Mouse (Mus musculus): ENCODE data around the gene Olfr70. TPM values are rescaled to one million over a fixed set of nuclear protein-coding genes. Genes with fewer than 3 reads are reported as not detected.

Gene Olfr70
- total RNA-seq, 2 experiments from 2014 or later, result not detected

DNA sequence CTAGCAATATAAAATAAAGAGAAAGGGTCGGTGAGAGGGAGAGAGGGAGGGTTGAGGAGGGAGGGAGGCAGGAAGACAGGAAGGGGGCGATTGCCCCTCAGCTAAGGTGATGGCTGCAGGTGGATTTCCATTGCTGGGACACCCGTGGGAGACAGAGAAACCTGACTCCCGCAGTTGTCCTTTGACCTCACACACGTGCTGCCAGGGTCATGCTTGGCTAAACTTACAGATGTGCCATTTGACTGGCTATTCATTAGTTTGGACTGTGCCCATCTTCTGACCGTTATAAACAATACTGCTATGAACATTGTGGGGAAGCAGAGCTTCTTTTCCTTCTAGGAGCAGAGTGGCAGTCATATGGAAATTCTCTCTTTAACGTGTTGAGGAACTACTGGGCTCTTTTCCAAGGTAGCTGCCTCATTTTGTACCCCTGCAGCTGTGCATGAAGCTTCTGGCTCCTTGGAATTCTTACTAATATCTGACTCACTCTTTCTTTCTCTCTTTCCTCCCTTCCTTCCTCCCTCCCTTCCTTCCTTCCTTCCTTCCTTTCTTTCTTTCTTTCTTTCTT, 13.1 kb upstream of the Olfr70 start:
- ATAC-seq (replicated peaks; ENCODE audit: low FRiP score, poor library complexity, severe bottlenecking), result no peak

- ATAC-seq (replicated peaks; ENCODE audit: low FRiP score, poor library complexity, severe bottlenecking), result no peak
Observed at GRCm38 (mm10) chr4:43711821-43712220, 11.2 kb upstream of the Olfr70 start.

DNA sequence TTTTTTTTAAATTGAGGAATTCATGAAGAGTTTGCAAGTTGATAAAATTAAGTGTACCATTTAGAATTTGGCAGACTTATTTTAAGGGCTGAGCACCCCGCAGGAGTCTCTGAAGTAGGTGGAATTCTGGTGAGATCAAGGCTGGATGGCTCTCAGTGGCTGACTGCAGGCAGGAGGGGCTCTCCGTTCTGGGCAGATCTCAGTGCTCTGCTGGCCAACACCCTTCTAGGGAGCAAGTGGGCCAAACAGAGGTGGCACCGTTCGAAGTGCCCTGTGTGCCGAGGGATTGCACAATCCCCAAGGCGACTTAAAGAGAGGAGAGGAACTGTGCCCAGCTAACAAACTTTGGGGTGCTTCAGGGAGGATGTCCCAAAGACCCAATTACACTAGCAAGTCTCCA, 9.3 kb upstream of the Olfr70 start, which contains the start of gene Olfr71:
Gene Olfr71, minus strand, starts transcription at position 387 of the 400 bp plus-strand sequence.
- ATAC-seq (replicated peaks; ENCODE audit: low FRiP score, poor library complexity, severe bottlenecking), result no peak

DNA sequence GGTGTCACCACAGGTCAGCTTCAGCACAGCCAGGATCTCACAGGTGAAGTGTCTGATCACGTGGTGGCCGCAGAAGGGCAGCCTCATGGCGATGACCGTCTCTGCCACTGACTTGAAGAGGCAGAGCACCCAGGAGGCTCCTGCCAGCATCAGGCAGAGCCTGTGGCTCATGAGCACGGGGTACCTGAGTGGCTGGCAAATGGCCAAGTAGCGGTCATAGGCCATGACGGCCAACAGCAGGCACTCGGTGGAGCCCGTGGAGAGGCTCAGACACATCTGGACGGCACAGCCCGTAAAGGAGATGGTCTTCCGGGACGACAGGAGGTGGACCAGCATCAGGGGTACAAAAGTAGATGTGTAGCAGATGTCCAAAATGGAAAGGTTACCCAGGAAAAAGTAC, 5.4 kb upstream of the Olfr70 start:
- ATAC-seq (replicated peaks; ENCODE audit: low FRiP score, poor library complexity, severe bottlenecking), result no peak

- ATAC-seq (replicated peaks; ENCODE audit: low FRiP score, poor library complexity, severe bottlenecking), result no peak
Observed at GRCm38 (mm10) chr4:43703851-43704250, 3.2 kb upstream of the Olfr70 start.

DNA sequence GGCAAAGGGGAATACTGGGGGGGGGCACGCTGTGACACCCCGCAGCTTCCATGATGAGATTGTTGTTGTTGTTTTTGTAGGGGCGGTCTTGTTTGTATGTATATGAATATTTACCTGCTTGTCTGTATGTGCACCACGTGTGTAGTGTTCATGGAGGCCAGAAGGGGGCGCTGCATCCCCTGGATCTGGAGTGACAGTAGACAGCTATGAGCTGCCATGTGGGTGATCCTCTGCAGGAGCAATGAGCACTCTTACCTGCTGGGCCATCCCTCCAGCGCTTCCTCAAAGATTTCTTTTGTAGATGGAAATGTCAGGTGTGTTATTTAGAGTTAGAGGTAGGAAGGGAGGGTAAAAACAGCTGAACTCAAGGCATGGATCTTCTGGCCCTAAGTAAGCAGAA, 2.8 kb upstream of the Olfr70 start:
- ATAC-seq (replicated peaks; ENCODE audit: low FRiP score, poor library complexity, severe bottlenecking), result 0 out of 2 replicates have a peak, but pooled peaks have one; percentile 48

DNA sequence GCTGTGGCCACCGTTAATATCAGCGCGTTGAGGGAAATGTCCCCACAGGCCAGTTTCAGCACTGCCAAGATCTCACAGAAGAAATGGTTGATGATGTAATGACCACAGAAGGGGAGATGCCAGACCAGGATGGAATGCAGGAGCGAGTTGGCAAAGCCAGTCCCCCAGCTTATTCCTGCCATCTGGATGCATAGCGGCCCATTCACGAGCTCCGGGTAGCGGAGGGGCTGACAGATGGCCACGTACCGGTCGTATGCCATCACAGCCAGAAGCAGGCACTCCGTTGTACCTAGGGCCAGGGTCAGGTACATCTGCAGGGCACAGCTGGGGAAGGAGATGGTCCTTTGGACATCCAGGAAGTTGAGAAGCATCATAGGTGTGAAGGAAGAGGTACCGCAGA, 4.0 kb downstream of the Olfr70 start:
- ATAC-seq (replicated peaks; ENCODE audit: low FRiP score, poor library complexity, severe bottlenecking), result no peak

DNA sequence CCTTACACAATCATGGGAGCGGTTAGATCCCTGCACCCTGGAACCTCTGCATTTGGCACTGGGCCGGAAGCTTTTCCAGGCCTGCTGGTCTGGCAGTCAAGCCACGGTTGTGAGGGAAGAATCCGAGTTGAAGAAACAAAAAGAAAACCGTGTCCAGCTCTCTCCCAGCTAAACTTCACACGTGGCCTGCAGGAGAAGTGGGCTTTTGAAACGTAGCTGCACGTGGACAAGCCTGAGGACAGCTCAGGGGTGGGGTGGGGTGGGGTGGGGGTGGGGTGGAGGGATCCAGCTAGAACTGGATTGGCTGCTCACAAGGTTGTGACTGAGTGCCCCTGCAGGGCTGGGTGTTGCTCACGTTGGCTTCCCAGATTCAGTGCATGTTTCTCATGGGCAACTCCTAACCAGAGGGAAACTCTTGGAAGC, 5.3 kb downstream of the Olfr70 start:
- no peak for ATAC-seq (replicated peaks; ENCODE audit: low FRiP score, poor library complexity, severe bottlenecking)

DNA sequence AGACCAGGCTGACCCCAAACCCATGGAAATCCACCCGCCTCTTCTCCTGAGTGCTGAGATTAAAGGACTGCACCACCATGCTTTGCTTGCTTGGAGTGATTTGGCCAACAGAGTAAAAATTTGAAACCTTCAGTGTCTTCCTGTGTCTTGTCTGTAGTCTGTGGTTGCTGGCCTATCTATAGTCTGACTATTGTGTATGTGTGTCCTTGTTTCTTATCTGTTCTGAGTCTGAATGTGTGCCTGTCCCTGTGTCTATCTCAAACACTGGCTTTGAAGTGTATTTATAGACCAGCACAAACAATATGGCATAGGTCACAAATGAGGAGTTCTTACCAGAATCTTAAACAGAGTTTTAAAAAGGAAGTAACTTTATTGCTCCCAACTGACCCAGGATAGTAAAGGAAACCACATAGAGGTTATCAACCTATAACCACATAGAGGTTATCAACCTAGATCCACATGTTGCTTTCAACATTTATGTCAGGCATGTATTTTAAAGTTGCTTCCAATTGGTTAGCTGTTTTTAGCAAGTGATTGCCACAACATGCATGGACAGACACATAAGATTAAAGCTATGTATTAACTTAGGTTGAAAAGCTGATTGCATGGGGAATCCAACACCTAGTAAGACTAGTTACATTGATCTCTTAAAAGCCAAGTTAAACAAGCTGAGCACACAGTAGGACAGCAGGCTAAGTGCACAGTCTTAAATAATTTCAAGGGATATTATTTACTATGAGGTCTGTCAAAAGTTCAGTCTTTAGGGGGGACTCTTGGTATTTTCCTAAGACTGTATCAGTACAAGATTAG, 6.0 kb downstream of the Olfr70 start:
- no peak for ATAC-seq (replicated peaks; ENCODE audit: low FRiP score, poor library complexity, severe bottlenecking)

DNA sequence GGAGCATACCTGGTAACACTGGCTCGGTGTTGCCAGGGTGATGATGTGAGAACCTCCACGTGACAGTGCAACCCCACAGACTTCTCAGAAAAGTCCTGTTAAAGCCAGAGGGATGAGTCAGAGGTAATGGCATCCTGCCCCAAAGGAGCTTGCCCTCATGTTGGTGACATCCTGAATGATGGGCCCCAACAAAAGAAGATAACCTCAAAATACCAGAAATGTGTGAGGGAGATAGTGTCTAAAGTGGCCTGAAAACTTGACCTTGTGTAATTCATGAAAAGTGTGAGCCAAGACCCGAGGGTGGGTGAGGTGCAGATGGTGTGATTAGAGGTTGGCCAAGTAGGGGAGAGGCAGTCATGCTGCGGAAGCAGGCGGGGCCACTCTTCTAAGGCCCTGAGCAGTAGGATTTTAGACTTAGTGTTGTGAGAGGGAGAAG, 6.8 kb downstream of the Olfr70 start:
- no peak for ATAC-seq (replicated peaks; ENCODE audit: low FRiP score, poor library complexity, severe bottlenecking)

DNA sequence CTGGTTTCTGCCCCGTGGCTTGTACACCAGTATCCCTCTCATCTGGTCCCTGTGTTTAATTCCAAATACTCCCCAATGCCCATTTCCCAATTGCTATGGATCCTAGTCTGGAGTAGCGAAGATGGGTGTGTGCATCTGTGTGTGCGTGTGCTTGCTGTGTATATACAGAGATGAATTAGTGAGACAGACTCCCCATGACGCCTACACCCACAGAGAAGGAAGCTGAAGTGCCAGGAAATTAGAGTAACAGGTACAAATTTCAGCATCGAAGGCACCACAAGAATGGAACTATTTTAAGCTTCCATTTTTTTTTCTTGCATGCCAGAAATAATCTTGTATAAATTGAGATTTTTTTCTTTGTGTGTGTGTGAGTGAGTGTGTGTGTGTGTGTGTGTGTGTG, 9.6 kb downstream of the Olfr70 start:
- no peak for ATAC-seq (replicated peaks; ENCODE audit: low FRiP score, poor library complexity, severe bottlenecking)

DNA sequence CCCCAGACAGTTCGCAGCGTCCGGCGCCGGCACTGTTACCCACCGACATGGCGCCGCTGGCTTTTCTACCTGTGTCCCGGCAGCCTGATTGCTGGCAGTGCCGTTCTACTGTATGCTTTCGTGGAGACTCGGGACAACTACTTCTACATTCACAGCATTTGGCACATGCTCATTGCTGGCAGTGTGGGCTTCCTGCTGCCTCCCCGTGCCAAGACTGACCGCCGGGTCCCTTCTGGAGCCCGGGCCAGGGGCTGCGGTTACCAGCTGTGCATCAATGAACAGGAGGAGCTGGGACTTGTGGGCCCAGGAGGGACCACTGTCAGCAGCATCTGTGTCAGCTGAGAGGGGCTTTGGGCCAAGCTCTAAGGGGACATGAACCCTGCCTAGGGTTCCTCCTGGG, 10.6 kb downstream of the Olfr70 start:
- ATAC-seq (replicated peaks; ENCODE audit: low FRiP score, poor library complexity, severe bottlenecking), result no peak

GRCm38 (mm10) chr4:43679416-43680043, 21.1 kb downstream of the Olfr70 start:
- ATAC-seq (replicated peaks; ENCODE audit: low FRiP score, poor library complexity, severe bottlenecking), result no peak

DNA sequence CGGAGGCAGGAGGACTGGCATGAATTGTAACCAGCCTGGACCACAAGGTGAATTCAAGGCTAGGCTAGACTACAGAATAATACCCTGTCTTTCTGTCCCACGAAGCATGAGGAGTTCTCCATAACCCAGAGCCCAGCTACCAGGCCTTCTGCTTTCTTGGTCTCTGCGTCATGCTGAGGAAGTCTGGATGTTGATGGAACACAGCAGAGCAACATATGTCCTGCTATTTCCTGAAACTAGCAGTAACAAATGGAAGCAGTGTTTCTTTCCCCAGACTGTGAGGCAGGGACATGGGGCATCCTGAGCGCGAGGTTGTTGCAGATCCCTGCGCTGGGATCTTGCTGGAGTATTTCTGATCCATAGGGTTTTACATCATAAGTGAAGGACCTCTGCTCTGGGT, 22.1 kb downstream of the Olfr70 start:
- ATAC-seq (replicated peaks; ENCODE audit: low FRiP score, poor library complexity, severe bottlenecking), result no peak

DNA sequence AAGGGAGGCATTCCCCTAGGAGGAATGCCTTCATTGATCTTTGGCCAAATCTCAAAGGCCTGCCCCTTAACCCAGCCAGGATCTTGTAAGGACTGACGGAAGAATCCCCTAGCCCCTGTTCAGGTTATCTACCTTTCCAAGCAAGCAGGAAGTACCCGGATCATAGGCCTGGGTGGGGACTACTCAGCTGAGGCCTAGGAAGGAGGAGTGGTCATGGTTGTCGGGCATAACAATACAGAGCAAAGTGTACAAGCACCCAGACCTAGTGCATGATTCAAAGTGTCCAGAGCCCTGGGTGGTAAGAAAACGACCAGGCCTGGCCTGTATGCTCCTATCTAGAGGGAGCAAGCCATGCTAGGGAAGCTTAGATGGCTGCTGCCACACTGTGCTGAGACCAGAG, 25.0 kb downstream of the Olfr70 start:
- no peak for ATAC-seq (replicated peaks; ENCODE audit: low FRiP score, poor library complexity, severe bottlenecking)

- ATAC-seq (replicated peaks; ENCODE audit: low FRiP score, poor library complexity, severe bottlenecking), result no peak
Observed at GRCm38 (mm10) chr4:43674974-43675373, 25.6 kb downstream of the Olfr70 start.

DNA sequence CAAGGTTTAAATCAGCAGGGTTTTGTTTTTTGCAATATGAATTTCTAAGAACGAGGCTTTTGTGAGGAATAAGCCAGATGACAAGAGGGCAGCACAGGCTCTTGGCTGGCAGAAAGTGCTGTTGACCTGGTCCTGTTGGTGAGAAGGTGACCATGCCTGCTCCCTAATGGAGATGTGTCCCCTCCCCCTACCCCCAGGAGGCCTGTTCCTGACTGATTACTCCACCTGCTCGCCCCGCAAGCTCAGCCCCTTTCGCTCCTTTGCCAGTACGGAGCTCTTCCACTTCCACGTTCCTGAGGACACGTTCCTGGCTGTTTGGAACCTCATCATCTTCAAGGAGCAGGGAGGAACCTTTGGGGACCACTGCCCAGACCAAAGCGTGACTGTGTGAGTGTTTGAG, 26.9 kb downstream of the Olfr70 start:
- ATAC-seq (replicated peaks; ENCODE audit: low FRiP score, poor library complexity, severe bottlenecking), result no peak

DNA sequence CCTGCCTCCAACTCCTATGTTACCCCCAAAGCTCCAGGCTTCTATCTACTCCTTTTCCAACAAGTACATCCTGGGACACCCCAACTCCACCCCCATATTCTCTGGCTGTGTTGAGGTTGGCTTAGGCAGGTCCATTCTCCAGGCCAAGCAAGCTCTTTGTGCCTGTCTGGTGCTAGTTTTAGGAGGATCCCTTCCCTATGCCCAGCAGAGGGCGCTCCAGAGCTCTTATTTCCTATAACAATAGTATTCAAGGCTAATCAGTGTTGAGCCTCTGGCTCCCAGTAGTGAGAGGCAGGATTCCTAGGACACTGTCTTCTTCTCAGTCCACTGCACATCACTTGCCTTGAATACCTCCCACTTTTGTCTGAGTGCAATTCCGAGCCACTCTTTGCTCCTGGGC, 28.5 kb downstream of the Olfr70 start:
- no peak for ATAC-seq (replicated peaks; ENCODE audit: low FRiP score, poor library complexity, severe bottlenecking)

GRCm38 (mm10) chr4:43669428-43669794, 31.2 kb downstream of the Olfr70 start:
- ATAC-seq (replicated peaks; ENCODE audit: low FRiP score, poor library complexity, severe bottlenecking), result peak; percentile 4; the same call in 1 of the 2 replicates

GRCm38 (mm10) chr4:43668782-43669427, 31.7 kb downstream of the Olfr70 start, which contains the start of the genes Tmem8b and Fam221b:
TSS of gene Tmem8b (plus strand) at chr4:43668971.
TSS of gene Fam221b (minus strand) at chr4:43669145.
- peak; percentile 96 for ATAC-seq (replicated peaks; ENCODE audit: low FRiP score, poor library complexity, severe bottlenecking)
